Mouse (Mus musculus) G1E (cell line): ENCODE measurements at regions not wholly inside any gene's neighbourhood (a gene's known extent, or its start where the extent isn't known, plus 50 kb on each side); places are given as distances from the start of the nearest gene placed in this dataset.

Experiments
- ATAC-seq: 2 replicates; pipeline ENCODE4 v1.8.0; 2016; ENCODE audit warnings: mild to moderate bottlenecking; ENCODE audit not compliant: insufficient number of reproducible peaks, poor library complexity, low FRiP score, severe bottlenecking; ENCODE audit errors: extremely low read depth
- DNase-seq: peaks from one replicate; pipeline ENCODE4 v3.0.0; 2012; ENCODE audit warnings: low spot score
- H3K27me3 ChIP-seq: 2 replicates; pipeline ENCODE4 v1.6.1; 2012; ENCODE audit warnings: mild to moderate bottlenecking, low read length, inconsistent platforms; ENCODE audit not compliant: insufficient read depth
- H3K36me3 ChIP-seq: replicated peaks from 2 replicates; pipeline ENCODE3; 2012; ENCODE audit warnings: mild to moderate bottlenecking, inconsistent platforms
- H3K4me1 ChIP-seq: 2 replicates; pipeline ENCODE4 v1.6.1; 2012; ENCODE audit warnings: low read depth, low read length, inconsistent platforms, mixed read lengths; ENCODE audit not compliant: insufficient read depth
- H3K4me3 ChIP-seq: 2 replicates; pipeline ENCODE4 v1.5.1; 2012; ENCODE audit warnings: low read depth, mild to moderate bottlenecking, inconsistent platforms, low read length, moderate library complexity, mixed read lengths
- H3K9me3 ChIP-seq: replicated peaks from 2 replicates; pipeline ENCODE4 v1.6.1; 2012; ENCODE audit warnings: inconsistent platforms
- CTCF ChIP-seq: IDR thresholded peaks from 2 replicates; pipeline ENCODE4 v1.5.1; 2012; ENCODE audit warnings: low read depth, low read length, inconsistent platforms, mixed read lengths
- GATA1 ChIP-seq: IDR thresholded peaks from 2 replicates; pipeline ENCODE4 v1.6.1; 2012; ENCODE audit warnings: borderline replicate concordance, low read length, inconsistent platforms, mixed read lengths
- GATA2 ChIP-seq: IDR thresholded peaks from 2 replicates; pipeline ENCODE4 v1.6.1; 2012; ENCODE audit warnings: low read depth, low read length, inconsistent platforms, borderline replicate concordance
- POLR2AphosphoS5 ChIP-seq: IDR thresholded peaks from 2 replicates; pipeline ENCODE4 v1.6.1; 2012; ENCODE audit warnings: low read depth, low read length, inconsistent platforms; ENCODE audit not compliant: insufficient replicate concordance
- TAL1 ChIP-seq: conservative IDR thresholded peaks from 2 replicates; pipeline ENCODE4 v1.6.1; 2012; ENCODE audit warnings: low read depth, low read length, inconsistent platforms, mixed read lengths

DNA sequence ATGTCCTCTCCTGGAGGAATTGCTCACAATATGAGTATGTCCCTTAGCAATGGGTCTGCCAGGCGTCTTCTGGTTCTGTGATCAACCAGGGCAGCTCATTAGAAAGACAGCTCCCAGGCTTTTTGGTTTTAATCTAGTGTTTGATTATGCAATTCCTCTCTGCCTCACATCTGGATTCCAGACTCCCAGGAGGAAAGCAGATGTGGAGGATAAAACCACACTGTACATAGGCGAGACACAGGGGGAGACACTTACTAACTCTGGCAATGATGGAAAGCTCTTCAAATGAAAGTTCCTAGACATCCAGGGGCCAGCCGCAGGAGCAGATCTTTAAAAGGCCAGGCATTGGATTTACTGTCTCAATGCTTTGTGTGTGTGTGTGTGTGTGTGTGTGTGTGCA is 116.4 kb upstream of the Tet2 start:
- 0 out of 2 replicates have a peak, but pooled peaks cover 5% of the 10 kb centered on the region for H3K27me3 ChIP-seq

DNA sequence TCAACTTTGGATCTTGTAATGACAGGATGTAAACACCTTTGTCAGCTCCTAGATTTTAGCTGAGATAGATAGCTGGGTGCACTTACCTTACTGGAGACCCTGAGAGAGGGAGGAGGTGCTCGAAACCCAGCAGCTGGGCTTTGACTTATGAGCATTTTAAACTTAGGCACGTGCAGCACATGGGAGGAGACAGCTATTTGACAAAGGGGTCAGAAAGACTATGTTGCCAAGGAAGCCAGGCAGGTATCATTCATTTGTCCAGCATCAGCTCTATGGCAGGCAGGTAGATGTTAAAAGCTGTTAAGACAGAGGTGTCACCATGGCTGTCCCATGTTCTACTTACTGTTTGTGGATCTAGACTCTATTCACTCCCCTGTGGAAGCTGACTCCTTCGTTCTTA is 120.0 kb upstream of the Tet2 start:
- peaks cover 7% of the 10 kb centered on the region; the same call in 1 of the 2 replicates for H3K4me1 ChIP-seq
- H3K36me3 ChIP-seq: no peaks in the 10 kb centered on the region
- no peaks in the 10 kb centered on the region for H3K9me3 ChIP-seq
- H3K4me3 ChIP-seq: no peak overlapping the region
- 0 out of 2 replicates have a peak, but pooled peaks cover 5% of the 10 kb centered on the region for H3K27me3 ChIP-seq
- TF ChIP-seq CTCF (no peak), POLR2AphosphoS5 (no peak), TAL1 (no peak), GATA2 (no peak), GATA1 (no peak)
- DNase-seq (no peak), ATAC-seq (no peak)

More for the DNA sequence above, 116.4 kb upstream of the Tet2 start:
- Histone ChIP-seq H3K9me3 (no peaks in the 10 kb centered on the region), H3K36me3 (no peaks in the 10 kb centered on the region), H3K4me3 (no peak overlapping the region), H3K4me1 (peaks cover 11% of the 10 kb centered on the region; the same call in 1 of the 2 replicates)
- no peak for TF ChIP-seq GATA1
- no peak for TF ChIP-seq POLR2AphosphoS5
- TF ChIP-seq CTCF: no peak
- no peak for TF ChIP-seq GATA2
- ATAC-seq: no peak
- DNase-seq: no peak

DNA sequence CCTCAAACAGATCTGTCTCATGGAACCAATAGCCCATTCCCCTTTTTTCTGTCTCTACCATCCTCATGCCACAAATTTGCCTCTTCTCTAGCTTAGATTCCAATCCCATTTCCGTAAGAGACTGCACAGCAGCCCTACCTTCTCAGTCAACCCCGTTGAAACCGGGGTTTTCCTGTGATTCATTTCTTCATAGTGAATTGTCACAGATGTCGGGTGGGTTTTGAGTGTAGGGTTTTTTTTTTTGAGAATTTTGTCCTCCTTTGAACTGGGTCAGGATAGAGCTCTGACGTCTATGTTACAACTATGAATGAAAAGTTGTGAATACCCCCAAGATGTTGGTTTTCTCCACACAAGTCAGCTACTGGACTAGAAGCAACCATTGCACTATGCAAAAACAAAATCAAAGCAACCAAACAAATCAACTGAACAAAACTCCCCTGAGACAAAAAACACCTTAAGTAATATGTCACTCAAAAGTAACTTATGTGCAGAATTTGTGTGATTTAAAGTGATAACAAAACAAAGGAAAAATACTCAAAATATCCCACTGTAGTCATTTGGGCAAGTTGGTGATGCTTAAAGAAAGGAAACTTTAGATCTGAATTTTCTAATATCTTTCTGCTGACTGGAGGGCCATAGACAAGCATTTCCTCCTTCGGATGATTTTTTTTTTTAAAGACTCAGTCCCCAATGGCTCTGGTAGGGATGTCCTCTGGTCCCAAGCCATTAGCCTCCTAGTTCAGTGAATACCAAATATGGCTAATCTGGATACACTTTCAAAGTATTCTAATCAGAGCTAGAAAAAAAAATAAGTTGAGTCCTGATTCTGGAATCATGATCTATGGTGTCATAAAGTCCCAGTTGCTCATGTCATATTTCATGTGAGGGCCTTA is 120.7 kb upstream of the Tet2 start:
- DNase-seq (no peak), ATAC-seq (no peak)
- Histone ChIP-seq H3K9me3 (no peaks in the 10 kb centered on the region), H3K36me3 (no peaks in the 10 kb centered on the region), H3K4me1 (peaks cover 2% of the 10 kb centered on the region; the same call in 1 of the 2 replicates), H3K4me3 (no peak overlapping the region), H3K27me3 (0 out of 2 replicates have a peak, but pooled peaks cover 5% of the 10 kb centered on the region)
- no peak for TF ChIP-seq GATA1
- no peak for TF ChIP-seq CTCF
- TF ChIP-seq GATA2: no peak
- TF ChIP-seq POLR2AphosphoS5: no peak
- TF ChIP-seq TAL1: no peak

DNA sequence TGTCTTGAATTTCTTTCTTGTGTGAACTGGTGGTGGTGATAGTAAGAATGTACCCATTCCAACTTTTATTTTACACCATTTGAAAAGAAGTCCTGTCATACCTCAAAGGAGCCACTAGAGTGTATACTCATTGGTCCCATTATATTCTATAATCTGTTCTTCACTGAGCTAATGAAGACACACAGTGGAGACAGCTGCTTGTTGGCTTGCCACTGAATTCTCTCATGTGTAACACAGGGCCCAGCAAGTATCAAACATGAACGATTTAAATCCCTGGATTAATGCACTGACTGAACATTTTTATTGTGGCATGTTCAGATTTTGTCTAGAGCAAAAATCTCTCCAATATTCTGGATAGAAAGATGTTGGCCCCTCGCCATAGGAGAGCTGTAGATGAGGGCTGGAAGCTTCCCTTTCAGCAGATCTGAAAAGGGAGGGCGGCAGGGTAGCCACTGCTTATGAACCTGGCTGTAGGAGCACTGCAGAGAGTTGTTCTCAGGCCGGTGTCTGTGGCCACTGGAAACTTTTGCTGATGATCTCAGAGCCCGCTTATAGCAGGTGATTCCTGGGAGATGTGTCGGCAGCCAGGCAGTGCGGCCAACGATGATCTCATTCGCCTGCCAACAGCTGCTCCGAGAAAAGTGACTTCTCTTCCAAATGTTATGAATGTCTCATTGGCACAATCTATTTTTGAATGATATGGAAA is 128.0 kb upstream of the Tet2 start:
- Histone ChIP-seq H3K27me3 (peaks cover 7% of the 10 kb centered on the region; the same call in 1 of the 2 replicates), H3K4me1 (peaks cover 4% of the 10 kb centered on the region; the same call in 1 of the 2 replicates), H3K9me3 (no peaks in the 10 kb centered on the region), H3K4me3 (no peak overlapping the region), H3K36me3 (no peaks in the 10 kb centered on the region)
- DNase-seq (no peak), ATAC-seq (peak; percentile 28)
- TF ChIP-seq GATA2 (no peak), CTCF (no peak), POLR2AphosphoS5 (no peak), GATA1 (no peak), TAL1 (no peak)

DNA sequence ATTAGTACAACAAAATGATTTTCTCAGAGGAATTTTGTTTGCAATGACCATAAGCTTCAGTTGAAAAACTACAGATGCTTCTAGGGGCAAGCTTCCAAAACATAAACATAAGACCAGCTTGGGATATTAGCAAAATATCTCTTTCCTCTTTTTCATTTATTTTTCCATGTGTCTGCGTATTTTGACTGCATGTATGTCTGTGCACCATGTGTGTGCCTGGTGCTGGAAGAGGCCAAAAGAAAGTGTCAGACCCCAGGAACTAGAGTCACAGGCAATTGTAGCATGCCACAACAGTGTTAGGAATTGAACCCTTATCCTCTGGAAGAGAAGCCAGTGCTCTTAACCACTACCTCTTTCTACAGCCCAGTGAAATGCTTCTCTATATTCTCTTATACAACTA is 133.0 kb upstream of the Tet2 start:
- H3K36me3 ChIP-seq: no peaks in the 10 kb centered on the region
- H3K4me1 ChIP-seq: peaks cover 26% of the 10 kb centered on the region
- DNase-seq (no peak), ATAC-seq (no peak)
- H3K4me3 ChIP-seq: no peak overlapping the region
- no peak for TF ChIP-seq TAL1
- no peak for TF ChIP-seq CTCF
- TF ChIP-seq GATA2: no peak
- no peak for TF ChIP-seq POLR2AphosphoS5
- no peak for TF ChIP-seq GATA1
- no peaks in the 10 kb centered on the region for H3K9me3 ChIP-seq
- H3K27me3 ChIP-seq: peaks cover 7% of the 10 kb centered on the region; the same call in 1 of the 2 replicates

DNA sequence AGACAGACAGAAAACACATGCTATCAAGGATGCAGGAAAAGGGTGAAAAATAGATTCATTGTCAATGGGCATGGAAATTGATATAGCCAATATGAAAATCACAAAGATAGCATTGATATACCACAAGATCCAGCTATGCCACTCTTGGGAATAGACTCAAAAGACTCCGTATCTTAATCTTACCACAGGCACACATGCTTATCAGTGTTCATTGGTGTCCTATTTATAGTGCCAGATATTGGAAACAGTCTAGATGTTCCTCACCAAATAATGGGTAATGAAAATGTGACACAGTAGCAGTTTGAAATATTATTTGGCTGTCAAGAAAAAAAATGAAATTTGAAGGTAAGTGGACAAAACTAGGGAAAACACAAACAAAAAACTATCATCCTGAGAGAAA is 135.0 kb upstream of the Tet2 start:
- TF ChIP-seq POLR2AphosphoS5 (no peak), GATA1 (no peak), TAL1 (no peak), GATA2 (no peak), CTCF (no peak)
- peaks cover 24% of the 10 kb centered on the region for H3K4me1 ChIP-seq
- no peaks in the 10 kb centered on the region for H3K36me3 ChIP-seq
- H3K27me3 ChIP-seq: peaks cover 10% of the 10 kb centered on the region; the same call in 1 of the 2 replicates
- DNase-seq (no peak), ATAC-seq (peak; percentile 85)
- no peaks in the 10 kb centered on the region for H3K9me3 ChIP-seq
- H3K4me3 ChIP-seq: no peak overlapping the region
